Mouse (Mus musculus) liver, embryonic 13.5 days (tissue): ENCODE data around the gene Gpatch2. TPM values are rescaled to one million over a fixed set of nuclear protein-coding genes. Genes with fewer than 3 reads are reported as not detected.

Experiments used
- ATAC-seq: fragments of 200-750 bp; cut with Nextera tagmentation; 2 replicates; pipeline ENCODE4 v1.8.0; 2017; ENCODE audit warnings: low read depth, mild to moderate bottlenecking, moderate number of reproducible peaks, moderate library complexity
- DNase-seq: peaks from one replicate; pipeline ENCODE4 v3.0.0; 2022
- H3K27ac ChIP-seq: fragments of 300-500 bp; sonication (generic); 2 replicates; pipeline ENCODE4 v1.5.1; 2015; ENCODE audit warnings: moderate library complexity, mild to moderate bottlenecking, inconsistent platforms
- H3K27me3 ChIP-seq: fragments of 300-500 bp; sonication (generic); 2 replicates; pipeline ENCODE4 v1.6.1; 2015; ENCODE audit warnings: mild to moderate bottlenecking, inconsistent platforms
- H3K36me3 ChIP-seq: fragments of 300-500 bp; sonication (generic); 2 replicates; pipeline ENCODE4 v1.6.1; 2015; ENCODE audit warnings: mild to moderate bottlenecking, inconsistent platforms
- H3K4me1 ChIP-seq: fragments of 300-500 bp; sonication (generic); replicated peaks from 2 replicates; pipeline ENCODE4 v1.6.1; 2015; ENCODE audit warnings: inconsistent platforms
- H3K4me2 ChIP-seq: fragments of 300-500 bp; sonication (generic); 2 replicates; pipeline ENCODE4 v1.6.1; 2015; ENCODE audit warnings: inconsistent platforms, mild to moderate bottlenecking, moderate library complexity
- H3K4me3 ChIP-seq: fragments of 300-500 bp; sonication (generic); replicated peaks from 2 replicates; pipeline ENCODE4 v1.5.1; 2015; ENCODE audit warnings: mild to moderate bottlenecking, inconsistent platforms
- H3K9ac ChIP-seq: fragments of 300-500 bp; sonication (generic); 2 replicates; pipeline ENCODE4 v1.6.1; 2015; ENCODE audit warnings: mild to moderate bottlenecking, inconsistent platforms
- H3K9me3 ChIP-seq: fragments of 300-500 bp; sonication (generic); replicated peaks from 2 replicates; pipeline ENCODE4 v1.6.1; 2016; ENCODE audit warnings: inconsistent platforms
- WGBS: fragments of 180-500 bp; shearing (Covaris S2); methylation state at CpG from one replicate; pipeline ENCODE4 v1.1.7; 2015; ENCODE audit not compliant: insufficient replicate concordance; 5-methylcytosine and 5-hydroxymethylcytosine counted together
- polyA plus RNA-seq: library from polyadenylated mRNA; unstranded; fragments of >200 nt; fragmentation: Nextera tagmentation; extraction: Ambion mirVana; gene quantifications from 2 replicates; pipeline ENCODE4 v1.2.1, GENCODE M21; 2015

Gene Gpatch2
- polyA plus RNA-seq, 1 experiment from 2014 or later: 5.4 TPM

GRCm38 (mm10) chr1:187291480-187292394 is 76.4 kb downstream of the Gpatch2 start:
- ATAC-seq: no peak
- no peaks in the 10 kb centered on the region for H3K9me3 ChIP-seq
- H3K27ac ChIP-seq: no peak overlapping the region

DNA sequence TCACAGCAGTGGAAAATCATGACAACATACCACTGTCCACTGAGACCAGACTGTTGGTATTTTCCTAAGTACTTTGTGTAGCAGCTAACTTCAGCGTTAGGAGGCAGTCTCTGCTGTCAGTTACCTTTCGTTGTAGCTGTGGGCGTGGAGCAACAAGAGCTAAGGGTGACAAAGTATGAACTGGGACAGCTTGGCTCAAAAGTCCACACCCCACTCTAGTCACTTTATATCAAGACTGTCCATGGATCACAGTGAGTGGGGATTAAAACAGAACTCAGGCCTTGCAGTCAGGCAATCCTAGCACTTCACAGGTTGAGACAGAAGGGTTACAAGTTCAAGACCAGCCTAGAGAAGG is 77.1 kb downstream of the Gpatch2 start:
- 71% methylated on average over 3 of the region's 3 CpGs for WGBS
- Histone ChIP-seq H3K27ac (no peak overlapping the region), H3K9me3 (no peaks in the 10 kb centered on the region), H3K36me3 (no peaks in the 10 kb centered on the region), H3K4me2 (no peak overlapping the region), H3K27me3 (no peaks in the 10 kb centered on the region), H3K4me3 (no peak overlapping the region), H3K4me1 (no peaks in the 10 kb centered on the region), H3K9ac (no peak overlapping the region)
- DNase-seq (no peak), ATAC-seq (no peak)

More at GRCm38 (mm10) chr1:187291480-187292394, 76.4 kb downstream of the Gpatch2 start:
- DNase-seq: no peak
- H3K9ac ChIP-seq: no peak overlapping the region
- H3K4me3 ChIP-seq: no peak overlapping the region
- no peaks in the 10 kb centered on the region for H3K4me1 ChIP-seq
- WGBS: 74% methylated on average over 10 of the region's 10 CpGs
- H3K27me3 ChIP-seq: no peaks in the 10 kb centered on the region
- H3K4me2 ChIP-seq: no peak overlapping the region
- no peaks in the 10 kb centered on the region for H3K36me3 ChIP-seq

DNA sequence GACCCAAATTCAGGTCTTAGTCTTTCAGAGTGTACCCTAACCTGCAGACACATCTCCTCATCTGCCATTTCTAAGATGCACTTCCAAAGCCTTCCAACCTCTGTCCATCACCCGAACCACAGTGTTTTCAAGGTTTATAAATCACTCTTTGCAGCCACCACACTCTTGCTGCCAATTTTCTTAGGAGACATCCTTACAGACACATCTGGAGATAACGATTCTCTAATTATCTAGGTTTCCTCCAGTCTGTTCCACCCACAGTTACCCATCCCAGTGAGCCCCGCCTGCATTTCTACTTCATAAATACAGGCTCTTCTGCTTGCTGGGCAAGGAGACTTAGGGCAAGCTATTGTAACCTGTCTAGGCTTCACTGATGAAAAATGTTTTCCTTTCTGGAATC is 77.9 kb downstream of the Gpatch2 start:
- Histone ChIP-seq H3K27ac (no peak overlapping the region), H3K9ac (no peak overlapping the region), H3K4me2 (no peak overlapping the region), H3K4me1 (no peaks in the 10 kb centered on the region), H3K9me3 (no peaks in the 10 kb centered on the region), H3K27me3 (no peaks in the 10 kb centered on the region), H3K36me3 (no peaks in the 10 kb centered on the region), H3K4me3 (no peak overlapping the region)
- no peak for ATAC-seq
- no peak for DNase-seq
- WGBS: 40% methylated on average over 3 of the region's 3 CpGs

- no peaks in the 10 kb centered on the region for H3K9me3 ChIP-seq
- 67% methylated on average over 5 of the region's 5 CpGs for WGBS
- no peaks in the 10 kb centered on the region for H3K27me3 ChIP-seq
- no peak for ATAC-seq
- H3K9ac ChIP-seq: no peak overlapping the region
- H3K27ac ChIP-seq: no peak overlapping the region
- H3K4me2 ChIP-seq: no peak overlapping the region
- no peaks in the 10 kb centered on the region for H3K4me1 ChIP-seq
- H3K36me3 ChIP-seq: no peaks in the 10 kb centered on the region
- H3K4me3 ChIP-seq: no peak overlapping the region
- no peak for DNase-seq
Observed at GRCm38 (mm10) chr1:187294522-187294921, 79.2 kb downstream of the Gpatch2 start.

GRCm38 (mm10) chr1:187295038-187295559 is 79.8 kb downstream of the Gpatch2 start:
- Histone ChIP-seq H3K9ac (no peak overlapping the region), H3K36me3 (no peaks in the 10 kb centered on the region), H3K4me3 (no peak overlapping the region), H3K27ac (no peak overlapping the region), H3K4me1 (no peaks in the 10 kb centered on the region), H3K9me3 (no peaks in the 10 kb centered on the region), H3K27me3 (no peaks in the 10 kb centered on the region), H3K4me2 (no peak overlapping the region)
- ATAC-seq (no peak), DNase-seq (no peak)
- WGBS: 83% methylated on average over 6 of the region's 6 CpGs

- no peak overlapping the region for H3K9ac ChIP-seq
- no peak overlapping the region for H3K4me2 ChIP-seq
- ATAC-seq (no peak), DNase-seq (no peak)
- H3K4me3 ChIP-seq: no peak overlapping the region
- no peaks in the 10 kb centered on the region for H3K4me1 ChIP-seq
- H3K27ac ChIP-seq: no peak overlapping the region
- WGBS: 67% methylated on average over 1 of the region's 1 CpGs
- H3K27me3 ChIP-seq: no peaks in the 10 kb centered on the region
- H3K9me3 ChIP-seq: no peaks in the 10 kb centered on the region
- no peaks in the 10 kb centered on the region for H3K36me3 ChIP-seq
Observed at GRCm38 (mm10) chr1:187295711-187296110, 80.4 kb downstream of the Gpatch2 start.

DNA sequence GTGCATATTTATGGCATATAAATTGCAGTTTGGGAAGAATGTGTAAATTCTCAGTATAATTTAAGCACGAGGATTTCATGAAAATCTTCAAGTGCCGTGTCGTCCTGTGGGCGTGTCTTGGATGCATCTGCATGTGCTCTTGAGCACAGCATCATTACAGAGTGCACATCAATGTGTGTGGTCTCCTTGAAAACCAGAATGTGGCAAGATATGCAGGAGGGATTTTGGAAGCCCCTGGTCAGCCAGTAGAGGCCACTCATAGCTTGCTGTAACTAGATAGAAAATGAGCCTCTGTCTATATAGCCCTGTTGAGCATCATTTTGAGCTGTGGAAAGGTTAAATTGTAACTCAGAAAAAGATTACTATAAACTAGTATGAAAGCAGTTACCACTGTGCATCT is 83.9 kb downstream of the Gpatch2 start:
- Histone ChIP-seq H3K4me2 (no peak overlapping the region), H3K27ac (no peak overlapping the region), H3K4me1 (no peaks in the 10 kb centered on the region), H3K36me3 (no peaks in the 10 kb centered on the region), H3K9me3 (no peaks in the 10 kb centered on the region), H3K9ac (no peak overlapping the region), H3K27me3 (no peaks in the 10 kb centered on the region), H3K4me3 (no peak overlapping the region)
- ATAC-seq: no peak
- 76% methylated on average over 4 of the region's 4 CpGs for WGBS
- DNase-seq: no peak

GRCm38 (mm10) chr1:187300626-187301025 is 85.3 kb downstream of the Gpatch2 start:
- 64% methylated on average over 5 of the region's 5 CpGs for WGBS
- Histone ChIP-seq H3K4me1 (no peaks in the 10 kb centered on the region), H3K27me3 (no peaks in the 10 kb centered on the region), H3K4me3 (no peak overlapping the region), H3K27ac (no peak overlapping the region), H3K36me3 (no peaks in the 10 kb centered on the region), H3K4me2 (no peak overlapping the region), H3K9me3 (no peaks in the 10 kb centered on the region), H3K9ac (no peak overlapping the region)
- DNase-seq: no peak
- no peak for ATAC-seq

GRCm38 (mm10) chr1:187303221-187303620 is 87.9 kb downstream of the Gpatch2 start:
- Histone ChIP-seq H3K4me2 (no peak overlapping the region), H3K4me3 (no peak overlapping the region), H3K36me3 (no peaks in the 10 kb centered on the region), H3K27ac (no peak overlapping the region), H3K27me3 (no peaks in the 10 kb centered on the region), H3K9ac (no peak overlapping the region), H3K9me3 (no peaks in the 10 kb centered on the region), H3K4me1 (no peaks in the 10 kb centered on the region)
- ATAC-seq (no peak), DNase-seq (no peak)
- 86% methylated on average over 10 of the region's 10 CpGs for WGBS

GRCm38 (mm10) chr1:187307335-187307734 is 92.0 kb downstream of the Gpatch2 start:
- Histone ChIP-seq H3K9ac (no peak overlapping the region), H3K27ac (no peak overlapping the region), H3K4me1 (no peaks in the 10 kb centered on the region), H3K4me2 (no peak overlapping the region), H3K36me3 (no peaks in the 10 kb centered on the region), H3K4me3 (no peak overlapping the region), H3K27me3 (no peaks in the 10 kb centered on the region), H3K9me3 (no peaks in the 10 kb centered on the region)
- WGBS: 79% methylated on average over 4 of the region's 4 CpGs
- ATAC-seq (no peak), DNase-seq (no peak)

- Histone ChIP-seq H3K27ac (no peak overlapping the region), H3K4me2 (no peak overlapping the region), H3K9me3 (no peaks in the 10 kb centered on the region), H3K4me1 (no peaks in the 10 kb centered on the region), H3K4me3 (no peak overlapping the region), H3K27me3 (no peaks in the 10 kb centered on the region), H3K9ac (no peak overlapping the region), H3K36me3 (no peaks in the 10 kb centered on the region)
- DNase-seq: no peak
- no peak for ATAC-seq
- WGBS: 57% methylated on average over 2 of the region's 2 CpGs
Observed at GRCm38 (mm10) chr1:187308523-187308922, 93.2 kb downstream of the Gpatch2 start.

- ATAC-seq (no peak), DNase-seq (no peak)
Observed at GRCm38 (mm10) chr1:187311122-187311521, 95.8 kb downstream of the Gpatch2 start.

More at GRCm38 (mm10) chr1:187311122-187311521, 95.8 kb downstream of the Gpatch2 start:
- WGBS: 68% methylated on average over 6 of the region's 6 CpGs
- H3K27me3 ChIP-seq: no peaks in the 10 kb centered on the region
- no peak overlapping the region for H3K4me3 ChIP-seq
- H3K4me1 ChIP-seq: peaks cover 5% of the 10 kb centered on the region; the same call in 1 of the 2 replicates
- H3K27ac ChIP-seq: no peak overlapping the region
- H3K4me2 ChIP-seq: no peak overlapping the region
- no peaks in the 10 kb centered on the region for H3K9me3 ChIP-seq
- no peak overlapping the region for H3K9ac ChIP-seq
- H3K36me3 ChIP-seq: no peaks in the 10 kb centered on the region
